Mouse (Mus musculus) ES-Bruce4 (cell line): ENCODE measurements around the gene Smc1b. TPM values are rescaled to one million over a fixed set of nuclear protein-coding genes. Genes with fewer than 3 reads are reported as not detected.

Experiments
- H3K27ac ChIP-seq: 2 replicates; pipeline ENCODE4 v1.5.1; 2012; ENCODE audit warnings: low read length, inconsistent platforms; ENCODE audit not compliant: insufficient read depth
- H3K27me3 ChIP-seq: 2 replicates; pipeline ENCODE4 v1.6.1; 2012; ENCODE audit warnings: mild to moderate bottlenecking, low read length, inconsistent platforms; ENCODE audit not compliant: control insufficient read depth, poor library complexity, insufficient read depth, severe bottlenecking
- H3K36me3 ChIP-seq: 2 replicates; pipeline ENCODE4 v1.6.1; 2012; ENCODE audit warnings: inconsistent platforms, mild to moderate bottlenecking, low read length, moderate library complexity; ENCODE audit not compliant: control insufficient read depth, poor library complexity, insufficient read depth, severe bottlenecking
- H3K4me1 ChIP-seq: one replicate; pipeline ENCODE4 v1.8.1; 2011; ENCODE audit warnings: low read length; ENCODE audit not compliant: control insufficient read depth, insufficient read depth
- H3K4me3 ChIP-seq: 2 replicates; pipeline ENCODE4 v1.5.1; 2011; ENCODE audit warnings: low read depth, mild to moderate bottlenecking, low read length
- H3K9ac ChIP-seq: 2 replicates; pipeline ENCODE4 v1.6.1; 2012; ENCODE audit warnings: low read depth, mild to moderate bottlenecking, inconsistent platforms; ENCODE audit not compliant: poor library complexity, severe bottlenecking
- H3K9me3 ChIP-seq: replicated peaks from 2 replicates; pipeline ENCODE4 v1.6.1; 2012; ENCODE audit warnings: mild to moderate bottlenecking, low read length, inconsistent platforms; ENCODE audit not compliant: control insufficient read depth, poor library complexity, insufficient read depth, severe bottlenecking
- CTCF ChIP-seq: IDR thresholded peaks from one replicate; pipeline ENCODE4 v1.8.1; 2011; ENCODE audit warnings: low read depth, low read length
- EP300 ChIP-seq: IDR thresholded peaks from 2 replicates; pipeline ENCODE4 v1.6.1; 2011; ENCODE audit warnings: low read depth, low read length; ENCODE audit not compliant: insufficient read depth
- POLR2A ChIP-seq: IDR thresholded peaks from one replicate; pipeline ENCODE4 v1.8.1; 2011; ENCODE audit warnings: low read length; ENCODE audit not compliant: insufficient read depth
- polyA plus RNA-seq: library from polyadenylated mRNA; stranded (reverse); fragments of >200 nt; gene quantifications from 2 replicates; pipeline ENCODE4 v1.2.4, GENCODE M21; 2011; ENCODE audit warnings: low read depth; ENCODE audit not compliant: missing spikeins, insufficient read depth, insufficient read length

Smc1b gene
- polyA plus RNA-seq, 1 experiment: 4.8 TPM

DNA sequence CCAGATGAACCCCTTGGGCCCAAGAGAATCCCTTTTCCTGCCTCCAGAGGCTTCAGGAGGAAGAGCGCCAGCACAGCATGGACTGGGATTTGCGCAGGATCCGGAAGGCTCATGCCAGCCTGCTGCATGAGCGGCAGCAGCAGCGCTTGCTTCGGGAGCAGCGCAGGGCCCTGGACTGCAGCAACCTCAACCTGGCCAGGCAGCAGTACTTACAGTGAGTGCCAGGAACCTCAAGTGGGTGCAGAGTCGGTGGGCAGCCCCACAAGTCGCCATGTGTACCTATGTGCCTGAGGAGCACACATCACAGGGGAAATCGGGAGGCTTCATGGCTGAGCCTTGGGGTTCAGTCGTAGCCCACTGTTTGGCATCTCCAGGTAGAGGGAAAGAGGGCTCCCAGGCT lies 11.4 kb upstream of the Smc1b start:
- TF ChIP-seq CTCF: no peak
- no peak for TF ChIP-seq EP300
- no peak for TF ChIP-seq POLR2A
- Histone ChIP-seq H3K9me3 (no peaks in the 10 kb centered on the region), H3K27me3 (no peaks in the 10 kb centered on the region), H3K4me1 (peaks cover 1% of the 10 kb centered on the region), H3K36me3 (no peaks in the 10 kb centered on the region), H3K27ac (no peak overlapping the region), H3K9ac (no peak overlapping the region), H3K4me3 (no peak overlapping the region)

- TF ChIP-seq POLR2A (no peak), EP300 (no peak), CTCF (no peak)
- Histone ChIP-seq H3K4me1 (peaks cover 1% of the 10 kb centered on the region), H3K27me3 (no peaks in the 10 kb centered on the region)
Observed at GRCm38 (mm10) chr15:85142441-85142840, 10.7 kb upstream of the Smc1b start.

DNA sequence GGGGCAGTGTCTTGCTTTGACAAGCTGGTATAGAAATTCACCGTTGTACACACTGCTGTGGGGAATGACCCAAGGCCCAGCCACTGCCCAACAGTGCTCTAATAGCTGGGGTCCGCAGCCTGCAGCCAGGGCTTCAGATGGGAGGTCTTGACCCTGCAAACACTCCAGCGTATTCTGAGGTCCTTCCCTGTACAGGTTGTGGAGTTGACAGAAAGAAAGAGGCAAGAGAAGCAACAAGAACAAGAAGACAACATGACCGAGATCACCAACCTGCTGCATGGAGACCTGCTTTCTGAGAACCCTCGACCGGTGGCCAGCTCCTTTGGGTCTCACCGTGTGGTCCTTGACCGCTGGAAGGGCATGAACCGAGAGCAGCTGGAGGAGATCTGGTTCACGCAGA lies 9.5 kb upstream of the Smc1b start:
- Histone ChIP-seq H3K4me1 (peaks cover 1% of the 10 kb centered on the region), H3K9ac (no peak overlapping the region), H3K27ac (no peak overlapping the region), H3K9me3 (no peaks in the 10 kb centered on the region), H3K4me3 (no peak overlapping the region), H3K36me3 (no peaks in the 10 kb centered on the region), H3K27me3 (no peaks in the 10 kb centered on the region)
- TF ChIP-seq CTCF: no peak
- no peak for TF ChIP-seq EP300
- TF ChIP-seq POLR2A: no peak

More at GRCm38 (mm10) chr15:85142441-85142840, 10.7 kb upstream of the Smc1b start:
- Histone ChIP-seq H3K36me3 (no peaks in the 10 kb centered on the region), H3K9me3 (no peaks in the 10 kb centered on the region), H3K4me3 (no peak overlapping the region), H3K9ac (no peak overlapping the region), H3K27ac (no peak overlapping the region)

GRCm38 (mm10) chr15:85135143-85135542 lies 3.4 kb upstream of the Smc1b start:
- Histone ChIP-seq H3K27me3 (no peaks in the 10 kb centered on the region; the same call in none of the 2 replicates), H3K4me1 (no peaks in the 10 kb centered on the region), H3K36me3 (no peaks in the 10 kb centered on the region), H3K9ac (no peak overlapping the region), H3K27ac (no peak overlapping the region), H3K9me3 (no peaks in the 10 kb centered on the region), H3K4me3 (no peak overlapping the region)
- TF ChIP-seq EP300: no peak
- TF ChIP-seq CTCF: no peak
- no peak for TF ChIP-seq POLR2A

DNA sequence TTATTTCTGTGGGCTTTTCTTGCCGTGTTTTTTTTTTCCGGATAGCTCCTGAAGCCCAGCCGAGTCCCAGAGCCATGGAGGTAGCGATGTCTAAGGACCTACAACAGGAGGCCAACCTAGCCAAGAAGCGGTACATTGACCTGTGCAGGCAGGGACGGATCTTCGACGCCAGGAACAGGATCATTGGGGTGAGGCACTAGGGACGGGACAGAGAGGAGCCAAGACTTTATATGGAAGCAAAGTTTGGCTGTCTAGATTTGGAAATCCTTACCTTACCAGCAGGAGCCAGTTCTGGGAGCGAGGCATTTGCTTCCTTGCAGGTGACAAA lies 393 bp upstream of the Smc1b start:
- Histone ChIP-seq H3K4me1 (no peaks in the 10 kb centered on the region), H3K36me3 (no peaks in the 10 kb centered on the region), H3K27me3 (no peaks in the 10 kb centered on the region; the same call in none of the 2 replicates), H3K4me3 (peak overlapping the region; percentile 5), H3K9ac (no peak overlapping the region), H3K27ac (no peak overlapping the region), H3K9me3 (no peaks in the 10 kb centered on the region)
- no peak for TF ChIP-seq POLR2A

- Histone ChIP-seq H3K36me3 (no peaks in the 10 kb centered on the region), H3K9ac (no peak overlapping the region), H3K9me3 (no peaks in the 10 kb centered on the region), H3K27ac (no peak overlapping the region), H3K4me3 (peak overlapping the region; percentile 12; the same call in 1 of the 2 replicates), H3K27me3 (no peaks in the 10 kb centered on the region), H3K4me1 (no peaks in the 10 kb centered on the region)
- TF ChIP-seq EP300 (no peak), POLR2A (no peak), CTCF (no peak)
Observed at GRCm38 (mm10) chr15:85085641-85086040, 46.1 kb downstream of the Smc1b start.
